18 mouse cellular contexts compared by ENCODE assay signal in genomic region chr8:124288215-124288864, GRCm38 (mm10). TPM values are rescaled to one million over a fixed set of nuclear protein-coding genes. Genes with fewer than 3 reads are reported as not detected.
DNase-seq lines count a peak whose midpoint lies in the region; ATAC-seq lines count a peak whose summit lies in the region.
"Had no signal": no experiment of that assay in that cellular context is flagged by ENCODE, and none has a peak within 500 bp of the region (broad histone marks: within the 10 kb centered on the region; RNA-seq: fewer than 3 reads in every experiment).

No protein-coding gene starts in this region.

- no peak overlapping the region for H3K9ac ChIP-seq in forebrain, embryonic 16.5 days (replicated peaks; ENCODE audit: low read depth, low read length)
- no peak overlapping the region for H3K9ac ChIP-seq in forebrain, embryonic 13.5 days
- H3K9ac ChIP-seq in midbrain, embryonic 11.5 days (ENCODE audit: low read length): no peak overlapping the region
- H3K9ac ChIP-seq: heart, embryonic 15.5 days; hindbrain, embryonic 14.5 days had no signal

- DNase-seq in cerebellum, postnatal 10 days: peak; percentile 61 to 63
- DNase-seq in cerebellum, adult 9-10 months: no peak
- DNase-seq in midbrain, embryonic 10.5 days (ENCODE audit: low spot score): no peak
- no peak for DNase-seq in midbrain, embryonic 11.5 days (ENCODE audit: low spot score, missing footprints)
- DNase-seq in kidney, postnatal 4 days: no peak
- DNase-seq: adrenal gland, adult 2 months; adrenal gland, postnatal 25 days; cerebellum, postnatal 36 days; gastrocnemius, postnatal 10 days; heart, adult 2 months; heart, postnatal 14 days; kidney, adult 2 months had no signal

- H3K4me3 ChIP-seq in forebrain, embryonic 16.5 days (replicated peaks; ENCODE audit: low read length): no peak overlapping the region
- no peak overlapping the region for H3K4me3 ChIP-seq in forebrain, embryonic 13.5 days
- H3K4me3 ChIP-seq in midbrain, embryonic 10.5 days: no peak overlapping the region
- no peak overlapping the region for H3K4me3 ChIP-seq in midbrain, embryonic 11.5 days (ENCODE audit: low read depth, low read length)
- H3K4me3 ChIP-seq: heart, adult 2 months; heart, embryonic 15.5 days had no signal

- H3K27me3 ChIP-seq in forebrain, embryonic 16.5 days (replicated peaks; ENCODE audit: control insufficient read depth, insufficient read depth, low read length): no peaks in the 10 kb centered on the region
- H3K27me3 ChIP-seq in forebrain, embryonic 13.5 days: no peaks in the 10 kb centered on the region
- H3K27me3 ChIP-seq in midbrain, embryonic 10.5 days (ENCODE audit: low read depth, poor library complexity, severe bottlenecking): no peaks in the 10 kb centered on the region
- H3K27me3 ChIP-seq in midbrain, embryonic 11.5 days (ENCODE audit: control insufficient read depth, insufficient read depth, low read length): no peaks in the 10 kb centered on the region
- H3K27me3 ChIP-seq: heart, embryonic 15.5 days had no signal

- no peaks in the 10 kb centered on the region for H3K36me3 ChIP-seq in forebrain, embryonic 16.5 days (ENCODE audit: control insufficient read depth, insufficient read depth)
- H3K36me3 ChIP-seq in forebrain, embryonic 13.5 days (ENCODE audit: poor library complexity, severe bottlenecking): 0 out of 2 replicates have a peak, but pooled peaks cover 3% of the 10 kb centered on the region
- no peaks in the 10 kb centered on the region for H3K36me3 ChIP-seq in midbrain, embryonic 10.5 days
- no peaks in the 10 kb centered on the region for H3K36me3 ChIP-seq in midbrain, embryonic 11.5 days (ENCODE audit: control insufficient read depth, insufficient read depth, low read length)
- H3K36me3 ChIP-seq: heart, embryonic 15.5 days had no signal

- no peak for ATAC-seq in forebrain, embryonic 16.5 days
- ATAC-seq in forebrain, embryonic 13.5 days: no peak
- ATAC-seq in midbrain, embryonic 11.5 days (ENCODE audit: low FRiP score): no peak
- ATAC-seq: intestine, embryonic 16.5 days had no signal

- peaks cover 78% of the 10 kb centered on the region for H3K4me1 ChIP-seq in forebrain, embryonic 16.5 days (replicated peaks; ENCODE audit: control insufficient read depth, insufficient read depth, low read length)
- H3K4me1 ChIP-seq in forebrain, embryonic 13.5 days: peaks cover 64% of the 10 kb centered on the region
- peaks cover 66% of the 10 kb centered on the region for H3K4me1 ChIP-seq in midbrain, embryonic 10.5 days
- H3K4me1 ChIP-seq in midbrain, embryonic 11.5 days (ENCODE audit: control insufficient read depth, insufficient read depth, low read length): peaks cover 40% of the 10 kb centered on the region

- H3K4me2 ChIP-seq in forebrain, embryonic 16.5 days (ENCODE audit: low read length): no peak overlapping the region
- no peak overlapping the region for H3K4me2 ChIP-seq in forebrain, embryonic 13.5 days
- H3K4me2 ChIP-seq in midbrain, embryonic 11.5 days: no peak overlapping the region
- H3K4me2 ChIP-seq: heart, embryonic 11.5 days; heart, embryonic 15.5 days; hindbrain, embryonic 14.5 days had no signal

- 77% methylated on average over 4 of the region's 4 CpGs for WGBS in forebrain, embryonic 16.5 days
- 85% methylated on average over 4 of the region's 4 CpGs for WGBS in forebrain, embryonic 13.5 days
- WGBS in midbrain, embryonic 10.5 days: 77% methylated on average over 4 of the region's 4 CpGs
- 93% methylated on average over 4 of the region's 4 CpGs for WGBS in midbrain, embryonic 11.5 days

- H3K9me3 ChIP-seq in forebrain, embryonic 16.5 days (ENCODE audit: control insufficient read depth, low read length): no peaks in the 10 kb centered on the region
- no peaks in the 10 kb centered on the region for H3K9me3 ChIP-seq in forebrain, embryonic 13.5 days (replicated peaks)
- H3K9me3 ChIP-seq in midbrain, embryonic 10.5 days (replicated peaks): no peaks in the 10 kb centered on the region
- no peaks in the 10 kb centered on the region for H3K9me3 ChIP-seq in midbrain, embryonic 11.5 days (ENCODE audit: control insufficient read depth, low read length)
- H3K9me3 ChIP-seq: heart, embryonic 15.5 days had no signal

- peak overlapping the region; percentile 77; the same call in 1 of the 2 replicates for H3K27ac ChIP-seq in forebrain, embryonic 16.5 days (ENCODE audit: low read length)
- H3K27ac ChIP-seq in forebrain, embryonic 13.5 days: no peak overlapping the region
- H3K27ac ChIP-seq in midbrain, embryonic 10.5 days (replicated peaks): peak overlapping the region; percentile 95
- H3K27ac ChIP-seq in midbrain, embryonic 11.5 days (ENCODE audit: low read depth, low read length): no peak overlapping the region
- H3K27ac ChIP-seq: heart, adult 2 months; heart, embryonic 15.5 days; hindbrain, embryonic 14.5 days had no signal

RNA-seq across cellular contexts. Expression of gene Galnt2, which starts 57.1 kb away (rescaled TPM):
- 47.8 and 48.9 TPM in 2 replicates for polyA plus RNA-seq in forebrain, embryonic 16.5 days (2015; fragmentation: Nextera tagmentation; extraction: Ambion mirVana)
- polyA plus RNA-seq in forebrain, embryonic 13.5 days (2015; fragmentation: Nextera tagmentation; extraction: Ambion mirVana): 31.1 and 38.6 TPM in 2 replicates
- polyA plus RNA-seq in midbrain, embryonic 10.5 days (2016; fragmentation: Nextera tagmentation; extraction: Ambion mirVana): 35.3 and 47.5 TPM in 2 replicates
- 66.9 and 76.6 TPM in 2 replicates for polyA plus RNA-seq in midbrain, embryonic 11.5 days (2014; fragmentation: Nextera tagmentation; extraction: Ambion mirVana)

Comparison
In these comparisons a context has a peak if more than half of its experiments do, and no peak if none do; other contexts are left out.
1. DNase-seq: peak in cerebellum, postnatal 10 days (2 of 2); none in cerebellum, adult 9-10 months (single experiment), midbrain, embryonic 10.5 days (single experiment), midbrain, embryonic 11.5 days (single experiment) and kidney, postnatal 4 days (0 of 2).
2. H3K27ac ChIP-seq: peak in forebrain, embryonic 16.5 days (single experiment) and midbrain, embryonic 10.5 days (single experiment); none in forebrain, embryonic 13.5 days (single experiment) and midbrain, embryonic 11.5 days (single experiment).